Mouse (Mus musculus) NIH3T3 (cell line): ENCODE results near the gene Plxdc2.

Experiments
- DNase-seq: peaks from one replicate; pipeline ENCODE4 v3.0.0-alpha.2; 2012; ENCODE audit warnings: low read depth

Gene Plxdc2

GRCm38 (mm10) chr2:16414340-16414976 is 58.4 kb downstream of the Plxdc2 start:
- DNase-seq: no peak

- DNase-seq: no peak
Measured at GRCm38 (mm10) chr2:16439030-16439429, 82.9 kb downstream of the Plxdc2 start.

- no peak for DNase-seq
Measured at GRCm38 (mm10) chr2:16442643-16443042, 86.5 kb downstream of the Plxdc2 start.

DNA sequence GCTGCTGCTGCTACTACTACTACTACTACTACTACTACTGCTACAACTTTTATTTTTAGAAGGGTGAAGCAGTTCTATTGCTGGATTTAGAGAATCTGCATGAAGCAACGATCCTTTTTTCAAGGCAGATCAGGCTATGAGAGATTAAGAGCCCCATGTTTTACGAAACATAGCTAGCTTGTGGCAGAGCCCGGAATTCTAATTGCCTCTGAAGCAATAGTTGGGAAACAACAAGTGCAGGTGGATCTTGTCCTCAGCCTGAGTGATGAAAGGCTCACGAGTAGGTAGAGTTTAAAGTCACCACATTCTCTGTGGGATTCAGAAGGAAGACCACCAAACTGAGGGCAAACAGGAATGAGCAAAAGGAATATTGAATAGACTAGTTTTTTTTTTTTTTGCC is 91.8 kb downstream of the Plxdc2 start:
- no peak for DNase-seq

DNA sequence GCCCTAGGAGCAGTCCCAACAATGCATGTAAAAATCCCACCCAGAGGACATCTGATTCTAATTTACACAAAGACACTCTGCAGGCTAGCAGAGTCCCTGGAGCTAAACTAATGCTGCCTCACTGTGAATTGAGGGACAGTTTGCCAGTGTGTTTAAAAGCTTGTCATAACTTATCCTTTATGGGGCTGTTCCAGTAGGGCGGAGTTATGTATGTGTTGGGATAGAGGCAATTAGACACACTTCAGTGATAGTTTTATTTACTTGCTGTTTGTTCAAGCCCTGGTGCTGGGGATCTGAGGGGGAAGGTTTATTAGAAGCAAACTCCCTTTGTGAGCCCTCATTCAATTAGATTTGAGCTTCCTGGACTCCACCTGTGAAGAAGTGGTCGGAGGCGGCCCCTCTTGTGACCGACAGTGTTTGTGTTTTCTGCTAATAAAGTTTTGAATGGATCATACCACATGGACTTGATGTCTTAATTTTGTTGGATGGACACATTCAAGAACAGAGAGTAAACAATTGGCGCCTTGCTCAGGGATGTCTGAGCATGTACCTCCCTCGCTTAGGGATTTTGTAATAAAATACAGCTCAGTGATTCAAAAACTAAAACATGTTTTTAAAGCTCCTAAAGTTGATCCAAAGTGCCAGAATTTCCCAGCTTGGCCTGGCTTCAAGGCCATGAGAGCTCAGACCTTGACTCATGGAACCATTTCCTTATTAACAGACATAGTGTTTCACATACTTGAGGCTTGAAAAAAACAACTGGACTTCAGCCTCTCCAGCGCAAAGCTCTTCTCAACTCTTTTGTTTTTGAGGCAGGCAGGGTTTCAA is 94.9 kb downstream of the Plxdc2 start:
- DNase-seq: no peak

- no peak for DNase-seq
Measured at GRCm38 (mm10) chr2:16451666-16452009, 95.5 kb downstream of the Plxdc2 start.

- peak; percentile 14 for DNase-seq
Measured at GRCm38 (mm10) chr2:16452080-16452479, 96.0 kb downstream of the Plxdc2 start.

DNA sequence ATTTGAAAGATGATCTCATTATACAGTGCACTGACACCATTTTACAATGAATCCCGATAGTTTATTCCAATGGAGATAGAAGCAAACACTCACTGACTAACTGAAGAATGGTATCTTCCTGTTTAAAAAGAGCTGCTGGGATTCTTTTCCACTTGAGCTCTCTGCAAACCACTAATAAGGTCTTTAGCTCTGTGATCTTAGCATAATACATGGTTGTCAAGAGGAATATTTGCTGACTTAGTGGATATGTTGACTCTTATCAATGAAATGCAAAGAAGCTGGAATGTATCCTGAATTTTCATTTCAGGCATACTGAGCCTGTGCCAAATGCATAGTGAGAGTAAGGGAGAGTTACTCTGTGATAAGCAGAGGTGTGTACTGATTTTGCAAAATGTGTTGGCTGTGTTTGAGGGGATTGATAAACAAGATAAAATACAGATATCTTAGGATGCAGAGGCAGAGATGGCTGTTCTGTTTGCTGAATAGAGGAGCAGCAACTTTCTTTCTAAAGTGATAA is 100.2 kb downstream of the Plxdc2 start:
- DNase-seq: no peak

- no peak for DNase-seq
Measured at GRCm38 (mm10) chr2:16459490-16459889, 103.4 kb downstream of the Plxdc2 start.

DNA sequence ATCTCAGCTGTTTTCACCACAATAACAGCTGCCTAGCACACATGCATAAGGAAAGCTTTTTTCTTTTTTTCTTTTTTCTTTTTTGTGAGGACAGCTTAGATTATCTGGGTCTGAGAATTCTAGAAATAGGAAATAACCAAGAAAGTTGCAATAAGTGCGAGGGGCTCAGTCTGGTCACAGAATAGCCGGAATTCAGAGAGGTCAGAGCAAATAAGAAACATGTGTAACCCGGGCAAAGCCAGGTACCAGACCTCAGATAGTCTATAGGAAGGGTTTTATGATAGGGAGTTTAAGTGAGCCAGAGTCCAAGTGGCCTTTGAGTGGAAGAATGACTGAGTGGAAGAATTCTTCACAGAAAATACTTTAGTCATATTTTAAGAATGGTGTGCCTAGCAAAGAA is 114.0 kb downstream of the Plxdc2 start:
- no peak for DNase-seq

GRCm38 (mm10) chr2:16483943-16484342 is 127.8 kb downstream of the Plxdc2 start:
- DNase-seq: no peak

DNA sequence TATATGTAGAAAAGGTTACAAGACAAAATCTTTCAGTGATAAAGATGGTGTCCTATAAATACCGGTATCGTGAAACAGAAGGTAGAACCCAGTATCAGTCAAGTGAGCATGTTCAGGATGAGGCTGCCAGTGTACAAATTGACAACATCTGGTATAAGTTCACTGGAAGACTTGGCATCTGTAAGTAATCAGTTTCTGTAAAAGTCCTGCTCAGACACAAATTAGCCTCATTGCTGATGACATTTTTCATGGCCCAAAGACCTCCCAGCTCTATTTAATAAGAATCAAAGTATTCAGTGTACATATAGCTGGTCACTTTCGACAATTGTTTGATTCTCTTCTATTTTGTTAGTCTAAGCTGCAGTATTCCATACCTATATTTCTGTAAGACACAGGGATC is 129.9 kb downstream of the Plxdc2 start:
- DNase-seq: no peak

DNA sequence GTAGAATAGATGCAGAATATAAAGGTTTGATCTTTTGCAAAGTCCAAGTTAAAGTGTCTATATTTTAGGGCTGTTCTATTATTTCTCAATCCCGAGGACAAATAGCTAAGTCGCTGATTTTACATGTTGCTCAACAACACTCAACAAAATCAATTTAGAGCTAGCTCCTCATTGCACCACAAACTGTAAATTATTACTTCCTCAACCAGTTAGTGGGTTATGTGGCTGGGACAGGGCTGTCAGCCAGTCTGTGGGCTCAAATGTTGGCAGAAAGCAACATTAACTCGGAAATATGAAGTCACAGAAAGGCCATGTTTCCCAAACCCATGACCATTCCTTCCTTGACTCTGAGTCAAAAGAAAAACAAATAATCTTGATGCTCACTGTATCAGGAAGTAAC is 135.1 kb downstream of the Plxdc2 start:
- DNase-seq: no peak

- no peak for DNase-seq
Measured at GRCm38 (mm10) chr2:16502843-16503242, 146.7 kb downstream of the Plxdc2 start.

DNA sequence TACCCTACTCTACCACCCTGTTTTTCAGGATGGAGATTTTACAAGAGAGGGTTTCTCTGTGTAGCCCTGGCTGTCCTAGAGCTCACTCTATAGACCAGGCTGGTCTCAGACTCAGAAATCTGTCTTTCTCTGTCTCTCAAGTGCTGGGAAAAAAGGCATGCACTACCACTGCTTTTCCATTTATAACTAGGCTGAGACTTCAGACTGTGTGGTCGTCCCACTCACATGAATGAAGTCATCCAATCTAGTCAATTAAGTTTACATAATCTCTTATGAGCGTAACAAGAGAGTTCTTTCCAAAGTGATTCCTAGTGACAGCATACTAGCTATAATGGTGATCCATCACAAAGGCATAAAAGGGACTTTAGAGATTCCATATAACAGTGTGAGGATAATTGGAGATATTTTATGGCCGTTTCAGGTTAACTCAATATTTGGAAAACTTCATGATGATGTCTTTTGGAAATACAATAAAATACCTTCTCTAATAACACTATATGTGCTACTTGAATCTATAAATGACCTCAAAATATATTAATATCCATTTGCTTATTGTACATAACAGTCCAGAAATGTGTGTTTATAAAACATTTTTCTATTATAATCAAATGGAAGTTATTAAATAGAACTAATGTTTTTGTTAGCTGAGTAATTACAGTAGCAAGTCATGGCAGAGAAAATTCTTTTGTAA is 151.6 kb downstream of the Plxdc2 start:
- DNase-seq: no peak

DNA sequence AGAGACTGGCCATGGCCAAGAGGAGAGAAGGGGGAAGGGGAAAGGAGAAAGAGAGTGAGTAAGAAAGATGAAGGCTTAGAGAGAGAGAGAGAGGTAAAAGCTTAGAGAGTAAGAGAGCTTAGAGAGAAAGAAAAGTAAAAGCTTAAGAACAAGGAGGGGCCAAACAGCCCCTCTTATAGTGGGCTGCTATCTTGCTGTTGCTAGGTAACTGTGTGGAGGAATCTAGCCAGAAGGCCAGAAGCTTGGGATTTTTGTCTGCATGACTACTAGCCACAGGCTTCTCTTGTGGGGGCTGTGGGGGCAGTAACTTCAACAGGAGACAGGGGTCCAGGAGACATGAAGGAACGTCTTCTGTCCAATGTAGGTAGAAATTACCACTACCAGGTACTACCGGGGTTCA is 162.0 kb downstream of the Plxdc2 start:
- no peak for DNase-seq

DNA sequence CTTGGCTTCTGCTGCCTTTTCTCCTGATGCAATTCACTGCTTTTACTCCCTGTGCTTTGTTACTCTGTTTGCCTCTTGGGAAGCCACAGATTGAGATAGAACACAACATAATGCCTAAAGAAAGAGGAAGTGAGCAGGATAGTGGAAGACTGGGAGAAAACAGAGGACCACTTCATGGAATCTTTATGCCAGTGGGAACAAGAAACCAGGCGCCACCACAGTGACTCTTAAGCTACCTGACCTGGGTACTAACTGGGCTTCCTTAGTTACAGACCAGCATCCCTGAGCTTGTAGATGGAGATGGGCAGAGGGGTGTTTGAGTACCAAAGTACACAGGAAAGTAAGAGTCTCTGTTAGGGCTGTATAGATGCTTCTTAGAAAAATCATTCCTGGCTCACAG is 167.3 kb downstream of the Plxdc2 start:
- DNase-seq: no peak

DNA sequence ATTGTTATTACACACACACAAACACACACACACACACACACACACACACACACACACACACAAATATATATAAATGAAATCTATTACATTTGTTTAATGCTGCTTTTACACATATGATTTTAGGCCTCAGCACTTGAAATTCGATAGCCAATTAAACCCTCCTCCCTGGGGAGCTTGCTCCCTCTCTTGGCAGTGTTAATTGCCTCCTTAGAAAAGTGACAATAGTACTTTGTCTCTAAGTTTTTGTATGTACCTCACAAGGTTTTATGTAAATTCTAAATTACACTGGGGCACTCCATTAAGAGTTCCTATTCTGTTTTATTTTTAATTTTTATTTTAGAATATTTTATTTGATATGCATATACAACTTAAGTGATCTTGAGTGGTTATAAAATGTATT is 176.1 kb downstream of the Plxdc2 start:
- no peak for DNase-seq

GRCm38 (mm10) chr2:16534566-16534965 is 178.5 kb downstream of the Plxdc2 start:
- no peak for DNase-seq

DNA sequence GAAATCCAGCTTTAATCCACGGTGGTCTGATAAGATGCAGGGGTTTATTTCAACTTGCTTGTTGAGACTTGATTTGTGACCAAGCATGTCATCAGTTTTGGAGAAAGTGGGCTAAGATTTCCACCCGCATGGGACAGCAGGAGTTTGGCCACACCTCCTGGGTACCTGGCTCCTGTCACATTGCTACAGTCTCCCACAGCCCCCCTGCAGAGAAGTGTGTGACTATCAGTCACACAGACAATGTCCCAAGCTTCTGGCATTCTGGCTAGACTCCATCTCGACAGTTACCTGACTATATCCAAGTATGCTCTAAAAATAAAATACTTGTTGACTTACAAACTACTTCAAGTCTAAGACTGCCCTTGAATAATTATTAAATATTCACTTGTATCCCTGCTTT is 185.1 kb downstream of the Plxdc2 start:
- no peak for DNase-seq

- DNase-seq: no peak
Measured at GRCm38 (mm10) chr2:16545207-16545606, 189.1 kb downstream of the Plxdc2 start.

DNA sequence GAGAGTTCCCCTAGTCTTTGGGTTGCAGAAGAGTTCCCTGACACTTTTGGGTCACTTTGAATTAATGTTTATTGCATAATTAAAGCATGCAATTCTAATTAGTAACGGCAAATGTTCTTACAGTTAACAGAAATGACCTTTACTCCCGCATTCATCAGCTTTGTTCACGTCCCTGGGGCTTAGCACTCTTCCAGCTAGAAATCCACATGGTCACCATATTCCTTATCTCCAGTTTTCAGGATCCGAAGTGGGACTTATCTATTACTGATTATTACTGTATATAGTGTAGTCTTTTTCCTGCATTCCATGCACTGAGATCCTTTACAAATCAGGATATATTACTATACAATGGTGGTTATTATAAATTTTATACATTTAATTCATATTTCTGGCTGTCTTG is 203.2 kb downstream of the Plxdc2 start:
- DNase-seq: no peak

- DNase-seq: no peak
Measured at GRCm38 (mm10) chr2:16568263-16568662, 212.2 kb downstream of the Plxdc2 start.
